Mouse (Mus musculus): ENCODE results near the gene Prdm12. TPM values are rescaled to one million over a fixed set of nuclear protein-coding genes. Genes with fewer than 3 reads are reported as not detected.
A peak's percentile ranks its signal among the peaks of the same experiment; 100 is the strongest.
"Not testable (repeated sequence)": the region's sequence is repeated elsewhere in the genome, so short reads cannot be mapped to it uniquely, and the experiment has no call there.

Prdm12 gene
- polyA plus RNA-seq, 1 experiment from 2014 or later = 21.0 TPM

- 0 out of 2 replicates have a peak, but pooled peaks cover 6% of the 10 kb centered on the region for H3K36me3 ChIP-seq
- no peaks in the 10 kb centered on the region for H3K9me3 ChIP-seq
- ATAC-seq (ENCODE audit: low FRiP score, low read depth) = peak; percentile 49; the same call in 1 of the 2 replicates
- peaks cover 14% of the 10 kb centered on the region for H3K4me1 ChIP-seq
- WGBS = under 1% methylated on average over 94 of the region's 109 CpGs
- H3K27me3 ChIP-seq = peaks cover 98% of the 10 kb centered on the region
- peak overlapping the region; percentile 4; the same call in 1 of the 2 replicates for H3K9ac ChIP-seq (replicated peaks)
- H3K4me3 ChIP-seq = peak overlapping the region; percentile 47
- H3K27ac ChIP-seq (replicated peaks) = no peak overlapping the region
- peak overlapping the region; percentile 77 for H3K4me2 ChIP-seq (replicated peaks)
Measured at GRCm38 (mm10) chr2:31653971-31654853, 14.4 kb downstream of the Prdm12 start.

GRCm38 (mm10) chr2:31654854-31655559 lies 15.2 kb downstream of the Prdm12 start:
- Histone ChIP-seq H3K4me1 (peaks cover 14% of the 10 kb centered on the region), H3K27me3 (peaks cover 98% of the 10 kb centered on the region), H3K4me3 (peak overlapping the region; percentile 47; the same call in 1 of the 2 replicates), H3K4me2 (replicated peaks) (peak overlapping the region; percentile 77), H3K9ac (replicated peaks) (no peak overlapping the region), H3K36me3 (no peaks in the 10 kb centered on the region), H3K27ac (replicated peaks) (no peak overlapping the region), H3K9me3 (no peaks in the 10 kb centered on the region)
- no peak for ATAC-seq (ENCODE audit: low FRiP score, low read depth)
- WGBS = 8% methylated on average over 18 of the region's 22 CpGs

GRCm38 (mm10) chr2:31656374-31656773 lies 16.5 kb downstream of the Prdm12 start:
- peaks cover 96% of the 10 kb centered on the region for H3K27me3 ChIP-seq
- no peak overlapping the region for H3K9ac ChIP-seq (replicated peaks)
- H3K9me3 ChIP-seq = no peaks in the 10 kb centered on the region
- no peak for ATAC-seq (ENCODE audit: low FRiP score, low read depth)
- 85% methylated on average over 7 of the region's 7 CpGs for WGBS
- no peaks in the 10 kb centered on the region for H3K36me3 ChIP-seq
- H3K27ac ChIP-seq (replicated peaks) = no peak overlapping the region
- H3K4me3 ChIP-seq = no peak overlapping the region
- peaks cover 14% of the 10 kb centered on the region for H3K4me1 ChIP-seq
- no peak overlapping the region for H3K4me2 ChIP-seq (replicated peaks)

- no peaks in the 10 kb centered on the region for H3K36me3 ChIP-seq
- peaks cover 89% of the 10 kb centered on the region for H3K27me3 ChIP-seq
- WGBS = 72% methylated on average over 8 of the region's 8 CpGs
- no peaks in the 10 kb centered on the region for H3K9me3 ChIP-seq
- H3K9ac ChIP-seq (replicated peaks) = no peak overlapping the region
- no peak for ATAC-seq (ENCODE audit: low FRiP score, low read depth)
- no peak overlapping the region for H3K27ac ChIP-seq (replicated peaks)
- H3K4me1 ChIP-seq = no peaks in the 10 kb centered on the region
- H3K4me2 ChIP-seq (replicated peaks) = no peak overlapping the region
- H3K4me3 ChIP-seq = no peak overlapping the region
Measured at GRCm38 (mm10) chr2:31662939-31663803, 23.3 kb downstream of the Prdm12 start.

GRCm38 (mm10) chr2:31663804-31664180 lies 24.0 kb downstream of the Prdm12 start:
- H3K27me3 ChIP-seq = peaks cover 83% of the 10 kb centered on the region

GRCm38 (mm10) chr2:31667332-31667731 lies 27.5 kb downstream of the Prdm12 start:
- no peak overlapping the region for H3K4me3 ChIP-seq
- no peak overlapping the region for H3K27ac ChIP-seq (replicated peaks)
- H3K4me2 ChIP-seq (replicated peaks) = no peak overlapping the region
- H3K4me1 ChIP-seq = peaks cover 12% of the 10 kb centered on the region
- 24% methylated on average over 4 of the region's 4 CpGs for WGBS
- no peak overlapping the region for H3K9ac ChIP-seq (replicated peaks)
- no peaks in the 10 kb centered on the region for H3K9me3 ChIP-seq
- H3K36me3 ChIP-seq = peaks cover 2% of the 10 kb centered on the region; the same call in 1 of the 2 replicates
- H3K27me3 ChIP-seq = peaks cover 49% of the 10 kb centered on the region
- ATAC-seq (ENCODE audit: low FRiP score, low read depth) = no peak

More at GRCm38 (mm10) chr2:31663804-31664180, 24.0 kb downstream of the Prdm12 start:
- H3K9me3 ChIP-seq = no peaks in the 10 kb centered on the region
- H3K4me1 ChIP-seq = no peaks in the 10 kb centered on the region
- 96% methylated on average over 1 of the region's 1 CpGs for WGBS
- H3K4me3 ChIP-seq = no peak overlapping the region
- H3K4me2 ChIP-seq (replicated peaks) = no peak overlapping the region
- ATAC-seq (ENCODE audit: low FRiP score, low read depth) = no peak
- no peak overlapping the region for H3K9ac ChIP-seq (replicated peaks)
- H3K27ac ChIP-seq (replicated peaks) = no peak overlapping the region
- no peaks in the 10 kb centered on the region for H3K36me3 ChIP-seq

- peak within 1 kb of the TSS; percentile 91 for H3K4me2 ChIP-seq (replicated peaks)
- H3K9me3 ChIP-seq = no peaks in the 10 kb centered on the region
- ATAC-seq (ENCODE audit: low FRiP score, low read depth) = peak; percentile 98
- no peak within 1 kb of the TSS for H3K27ac ChIP-seq (replicated peaks)
- H3K9ac ChIP-seq (replicated peaks) = peak within 1 kb of the TSS; percentile 79
- H3K27me3 ChIP-seq = peaks cover 20% of the 10 kb centered on the region
- peaks cover 23% of the 10 kb centered on the region for H3K4me1 ChIP-seq
- peaks cover 34% of the 10 kb centered on the region for H3K36me3 ChIP-seq
- under 1% methylated on average over 27 of the region's 27 CpGs for WGBS
- H3K4me3 ChIP-seq = peak within 1 kb of the TSS; percentile 68
Measured at GRCm38 (mm10) chr2:31670551-31671035, 30.8 kb downstream of the Prdm12 start, which contains the start of gene Exosc2. TSS of gene Exosc2 (plus strand) at chr2:31670715.

- H3K27ac ChIP-seq (replicated peaks) = no peak overlapping the region
- H3K4me3 ChIP-seq = no peak overlapping the region
- no peak overlapping the region for H3K4me2 ChIP-seq (replicated peaks)
- H3K4me1 ChIP-seq = no peaks in the 10 kb centered on the region
- no peak overlapping the region for H3K9ac ChIP-seq (replicated peaks)
- H3K9me3 ChIP-seq = no peaks in the 10 kb centered on the region
- peaks cover 76% of the 10 kb centered on the region for H3K36me3 ChIP-seq
- H3K27me3 ChIP-seq = no peaks in the 10 kb centered on the region
- 97% methylated on average over 6 of the region's 6 CpGs for WGBS
- no peak for ATAC-seq (ENCODE audit: low FRiP score, low read depth)
Measured at GRCm38 (mm10) chr2:31678641-31679040, 38.8 kb downstream of the Prdm12 start.

- peaks cover 51% of the 10 kb centered on the region for H3K36me3 ChIP-seq
- not testable (repeated sequence) for H3K27ac ChIP-seq (replicated peaks); H3K9ac ChIP-seq (replicated peaks); H3K9me3 ChIP-seq; H3K4me2 ChIP-seq (replicated peaks); H3K4me1 ChIP-seq; H3K27me3 ChIP-seq; H3K4me3 ChIP-seq; ATAC-seq (ENCODE audit: low FRiP score, low read depth)
- 93% methylated on average over 15 of the region's 15 CpGs for WGBS
Measured at GRCm38 (mm10) chr2:31681051-31681707, 41.3 kb downstream of the Prdm12 start.

GRCm38 (mm10) chr2:31681731-31682235 lies 41.9 kb downstream of the Prdm12 start:
- H3K4me2 ChIP-seq (replicated peaks) = no peak overlapping the region
- peaks cover 45% of the 10 kb centered on the region for H3K36me3 ChIP-seq
- no peaks in the 10 kb centered on the region for H3K9me3 ChIP-seq
- no peak for ATAC-seq (ENCODE audit: low FRiP score, low read depth)
- H3K9ac ChIP-seq (replicated peaks) = no peak overlapping the region
- no peaks in the 10 kb centered on the region for H3K4me1 ChIP-seq
- no peak overlapping the region for H3K27ac ChIP-seq (replicated peaks)
- H3K27me3 ChIP-seq = no peaks in the 10 kb centered on the region
- H3K4me3 ChIP-seq = no peak overlapping the region
- WGBS = 90% methylated on average over 6 of the region's 6 CpGs

- Histone ChIP-seq H3K4me2 (replicated peaks) (no peak overlapping the region), H3K9ac (replicated peaks) (no peak overlapping the region), H3K27me3 (no peaks in the 10 kb centered on the region), H3K36me3 (peaks cover 26% of the 10 kb centered on the region), H3K9me3 (no peaks in the 10 kb centered on the region), H3K27ac (replicated peaks) (no peak overlapping the region), H3K4me3 (no peak overlapping the region), H3K4me1 (no peaks in the 10 kb centered on the region)
- no peak for ATAC-seq (ENCODE audit: low FRiP score, low read depth)
- WGBS = 26% methylated on average over 2 of the region's 2 CpGs
Measured at GRCm38 (mm10) chr2:31683666-31684065, 43.8 kb downstream of the Prdm12 start.
